Mouse (Mus musculus) brain, adult 2 months (tissue): ENCODE results near the gene Gm3642.
"Not testable (repeated sequence)": the region's sequence is repeated elsewhere in the genome, so short reads cannot be mapped to it uniquely, and the experiment has no call there.

Experiments
- DNase-seq: peaks from one replicate; pipeline ENCODE4 v3.0.0; 2011; ENCODE audit warnings: low read depth, low spot score

Gene Gm3642

DNA sequence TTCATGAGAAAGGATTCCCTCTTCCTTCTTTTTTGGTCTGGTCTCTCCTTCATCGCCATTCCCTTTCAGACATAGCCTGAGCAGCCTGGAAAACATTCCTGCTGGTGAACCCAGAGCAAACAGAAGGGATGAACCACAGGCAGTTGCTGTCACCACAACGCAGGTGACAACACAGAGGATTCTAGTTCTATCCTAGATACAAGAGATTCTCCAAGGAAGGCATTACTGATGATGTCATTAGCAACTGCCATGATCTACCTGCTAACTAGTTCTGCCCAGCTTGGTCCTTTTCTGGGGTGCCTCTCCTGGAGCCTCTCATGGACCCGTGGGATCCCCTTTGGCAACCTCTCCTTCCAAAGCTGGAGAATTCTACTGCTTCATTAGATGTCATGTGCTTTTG, at the start of gene Gm3642:
Gm3642 (minus strand) TSS at position 101 of the 400 bp plus-strand sequence.
- not testable (repeated sequence) for DNase-seq

DNA sequence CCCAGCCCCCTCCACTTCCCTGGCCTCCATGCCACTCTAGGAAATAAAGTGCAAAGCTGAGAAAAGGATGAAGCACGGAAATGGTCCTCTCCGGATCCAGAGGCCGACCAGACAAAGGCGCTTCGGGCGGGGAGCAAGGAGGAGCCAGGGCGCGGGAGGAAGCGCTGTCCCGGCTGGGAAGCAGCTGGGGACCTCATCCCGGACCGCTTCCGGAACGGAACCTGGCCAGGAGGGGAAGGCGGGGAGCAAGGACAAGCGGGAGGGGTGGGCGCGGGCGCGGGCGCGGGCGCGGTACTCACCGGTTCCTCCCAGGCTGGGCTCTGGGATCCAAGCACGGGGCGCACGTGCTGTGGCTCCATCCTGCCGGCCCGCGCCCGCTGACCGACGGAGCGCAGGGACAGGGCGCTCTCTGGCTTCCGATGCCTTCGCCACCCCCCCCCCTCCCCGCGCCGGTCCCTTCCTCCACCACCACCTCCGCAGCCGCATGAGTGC, 49.5 kb upstream of the Gm3642 start, which contains the start of gene Gm3667:
Gm3667 (minus strand) TSS at position 442 of the 492 bp plus-strand sequence.
- peak; percentile 21 for DNase-seq

DNA sequence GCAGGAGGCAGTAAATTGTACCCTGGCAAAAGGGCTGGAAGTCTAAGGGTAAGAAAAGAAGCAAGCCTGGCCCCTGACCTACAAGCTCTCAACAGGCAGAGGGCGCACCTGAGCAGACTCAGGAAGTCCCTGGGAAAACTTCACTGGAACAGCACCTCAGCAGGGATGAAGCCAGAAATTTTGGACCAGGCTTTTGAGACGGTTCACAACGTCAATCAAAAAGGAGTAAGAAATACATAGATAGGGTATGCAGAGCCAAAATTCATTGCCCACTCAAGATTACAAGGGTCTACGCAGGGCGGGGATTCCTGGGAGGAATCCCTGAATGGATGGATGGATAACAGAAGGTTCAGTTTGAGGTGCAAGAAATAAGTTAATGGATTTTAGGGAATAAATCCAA, 48.7 kb upstream of the Gm3642 start:
- DNase-seq, result not testable (repeated sequence)

DNA sequence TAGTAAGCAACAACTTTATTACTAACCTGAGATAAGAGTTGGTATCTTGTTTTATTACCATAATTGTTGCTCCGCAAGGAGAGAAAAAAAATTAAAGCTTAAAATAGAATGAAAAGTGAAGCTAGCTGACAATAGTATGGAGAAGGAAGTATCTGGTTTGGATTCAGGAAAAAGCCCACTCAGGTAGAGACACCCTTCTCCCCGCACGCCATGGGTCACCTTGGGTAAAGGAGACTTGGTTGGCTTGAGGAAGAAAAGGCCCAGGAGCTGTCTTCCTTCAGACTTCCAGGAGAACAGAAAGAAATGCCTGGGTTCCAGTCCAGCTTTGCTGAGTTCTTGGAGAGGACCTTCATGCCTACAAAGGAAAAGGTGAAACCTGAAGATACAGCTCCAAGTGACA, 16.8 kb downstream of the Gm3642 start:
- DNase-seq, result not testable (repeated sequence)
